Mouse (Mus musculus) forebrain, embryonic 16.5 days (tissue): Measurements from ENCODE around the gene Gtf3c5. TPM values are rescaled to one million over a fixed set of nuclear protein-coding genes. Genes with fewer than 3 reads are reported as not detected.

Source experiments
- ATAC-seq: fragments of 200-750 bp; cut with Nextera tagmentation; 2 replicates; pipeline ENCODE4 v1.8.0; 2017; ENCODE audit warnings: mild to moderate bottlenecking, moderate library complexity
- H3K27ac ChIP-seq: fragments of 300-500 bp; sonication (generic); 2 replicates; pipeline ENCODE4 v1.5.1; 2014; ENCODE audit warnings: low read length, control low read depth
- H3K27me3 ChIP-seq: fragments of 300-500 bp; sonication (generic); replicated peaks from 2 replicates; pipeline ENCODE4 v1.6.1; 2014; ENCODE audit warnings: low read length; ENCODE audit not compliant: control insufficient read depth, insufficient read depth
- H3K36me3 ChIP-seq: fragments of 300-500 bp; sonication (generic); 2 replicates; pipeline ENCODE4 v1.6.1; 2014; ENCODE audit not compliant: control insufficient read depth, insufficient read depth
- H3K4me1 ChIP-seq: fragments of 300-500 bp; sonication (generic); replicated peaks from 2 replicates; pipeline ENCODE4 v1.6.1; 2014; ENCODE audit warnings: low read length; ENCODE audit not compliant: control insufficient read depth, insufficient read depth
- H3K4me2 ChIP-seq: fragments of 300-500 bp; sonication (generic); 2 replicates; pipeline ENCODE4 v1.6.1; 2014; ENCODE audit warnings: mild to moderate bottlenecking, low read length, control low read depth
- H3K4me3 ChIP-seq: fragments of 300-500 bp; sonication (generic); replicated peaks from 2 replicates; pipeline ENCODE4 v1.5.1; 2014; ENCODE audit warnings: mild to moderate bottlenecking, low read length, control low read depth
- H3K9ac ChIP-seq: fragments of 300-500 bp; sonication (generic); replicated peaks from 2 replicates; pipeline ENCODE4 v1.6.1; 2014; ENCODE audit warnings: low read depth, low read length, control low read depth
- H3K9me3 ChIP-seq: fragments of 300-500 bp; sonication (generic); 2 replicates; pipeline ENCODE4 v1.6.1; 2016; ENCODE audit warnings: low read length; ENCODE audit not compliant: control insufficient read depth
- WGBS: fragments of 180-500 bp; shearing (Covaris S2); extraction: QIAGEN DNeasy Blood & Tissue Kit; methylation state at CpG from one replicate; pipeline ENCODE4 v1.1.7; 2014; 5-methylcytosine and 5-hydroxymethylcytosine counted together
- polyA plus RNA-seq: library from polyadenylated mRNA; unstranded; fragments of >200 nt; fragmentation: Nextera tagmentation; extraction: Ambion mirVana; gene quantifications from 2 replicates; pipeline ENCODE4 v1.2.1, GENCODE M21; 2015

The Gtf3c5 gene
- polyA plus RNA-seq, 1 experiment from 2014 or later, result 43.3 TPM

DNA sequence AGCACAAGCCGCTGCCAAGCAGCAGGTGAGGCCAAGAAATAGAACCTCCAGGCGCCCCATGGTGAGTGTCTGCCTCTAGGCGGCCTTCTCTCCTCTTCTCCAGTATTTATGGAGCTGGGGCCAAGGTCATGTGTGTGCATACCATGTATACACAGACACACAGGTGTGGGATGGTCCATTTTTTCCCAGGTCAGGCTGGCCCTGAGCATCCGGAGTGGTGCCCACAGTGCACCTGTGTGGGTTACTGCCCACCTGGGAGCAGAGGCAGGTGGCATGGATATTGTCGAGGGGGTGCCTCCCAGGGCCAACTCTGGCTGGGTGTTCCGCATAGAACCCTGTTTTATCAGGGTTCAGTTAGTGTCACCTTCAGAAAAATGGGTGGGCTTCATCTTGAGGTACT, 20.2 kb downstream of the Gtf3c5 start, which contains the start of gene Cel:
TSS of gene Cel (minus strand) at position 101 of the 400 bp plus-strand sequence.
- 67% methylated on average over 6 of the region's 6 CpGs for WGBS
- no peak within 1 kb of the TSS for H3K4me3 ChIP-seq
- H3K4me2 ChIP-seq, result no peak within 1 kb of the TSS
- no peaks in the 10 kb centered on the region for H3K9me3 ChIP-seq
- H3K27me3 ChIP-seq, result no peaks in the 10 kb centered on the region
- no peak for ATAC-seq
- H3K4me1 ChIP-seq, result no peaks in the 10 kb centered on the region
- H3K9ac ChIP-seq, result no peak within 1 kb of the TSS
- no peak within 1 kb of the TSS for H3K27ac ChIP-seq
- H3K36me3 ChIP-seq, result peaks cover 16% of the 10 kb centered on the region; the same call in 1 of the 2 replicates

DNA sequence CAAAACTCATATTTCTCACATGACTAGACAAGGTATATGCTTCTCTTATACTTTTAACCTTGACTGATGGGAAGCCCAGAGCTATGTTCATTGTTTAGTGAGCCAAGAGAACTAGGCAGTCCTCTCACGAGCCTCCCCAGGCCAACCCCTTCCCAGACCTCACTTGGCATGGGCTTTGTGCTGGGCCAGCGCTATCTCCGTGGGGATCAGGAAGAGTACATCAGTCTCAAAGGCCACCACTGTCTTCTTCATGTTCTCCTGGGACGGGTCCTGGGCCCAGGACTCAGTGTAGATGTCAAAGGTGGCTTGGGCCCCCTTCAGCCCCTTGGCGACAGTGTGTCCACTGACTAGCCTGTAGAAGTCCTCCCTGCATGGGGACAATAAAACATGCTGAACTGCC, 26.1 kb downstream of the Gtf3c5 start:
- WGBS, result 86% methylated on average over 5 of the region's 5 CpGs
- H3K36me3 ChIP-seq, result peaks cover 10% of the 10 kb centered on the region
- no peaks in the 10 kb centered on the region for H3K4me1 ChIP-seq
- H3K4me3 ChIP-seq, result no peak overlapping the region
- H3K4me2 ChIP-seq, result no peak overlapping the region
- H3K9ac ChIP-seq, result no peak overlapping the region
- H3K27ac ChIP-seq, result no peak overlapping the region
- H3K27me3 ChIP-seq, result no peaks in the 10 kb centered on the region
- no peak for ATAC-seq
- no peaks in the 10 kb centered on the region for H3K9me3 ChIP-seq

DNA sequence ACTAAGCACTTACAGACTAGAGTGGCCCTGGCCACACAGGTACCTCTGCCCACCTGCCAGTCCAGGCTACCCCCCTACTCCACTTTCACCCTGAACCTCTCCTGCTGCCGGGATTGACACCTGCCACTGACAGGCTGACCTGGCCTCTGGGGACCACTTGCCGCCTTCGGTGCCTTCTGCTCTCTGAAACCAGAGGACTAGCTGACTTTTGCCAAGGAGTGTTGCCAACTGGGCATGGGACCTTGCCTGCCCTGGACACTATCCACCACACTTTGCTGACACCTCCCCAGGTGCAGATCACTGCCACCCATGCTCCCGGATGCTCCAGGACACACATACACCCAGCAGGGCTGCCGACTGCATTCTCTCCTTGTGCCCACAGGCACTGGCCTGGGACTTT, 31.2 kb downstream of the Gtf3c5 start:
- H3K4me3 ChIP-seq, result no peak overlapping the region
- H3K4me2 ChIP-seq, result no peak overlapping the region
- no peaks in the 10 kb centered on the region for H3K9me3 ChIP-seq
- H3K27ac ChIP-seq, result no peak overlapping the region
- H3K36me3 ChIP-seq, result peaks cover 44% of the 10 kb centered on the region
- no peaks in the 10 kb centered on the region for H3K27me3 ChIP-seq
- no peaks in the 10 kb centered on the region; the same call in 1 of the 2 replicates for H3K4me1 ChIP-seq
- 90% methylated on average over 5 of the region's 5 CpGs for WGBS
- no peak for ATAC-seq
- no peak overlapping the region for H3K9ac ChIP-seq

DNA sequence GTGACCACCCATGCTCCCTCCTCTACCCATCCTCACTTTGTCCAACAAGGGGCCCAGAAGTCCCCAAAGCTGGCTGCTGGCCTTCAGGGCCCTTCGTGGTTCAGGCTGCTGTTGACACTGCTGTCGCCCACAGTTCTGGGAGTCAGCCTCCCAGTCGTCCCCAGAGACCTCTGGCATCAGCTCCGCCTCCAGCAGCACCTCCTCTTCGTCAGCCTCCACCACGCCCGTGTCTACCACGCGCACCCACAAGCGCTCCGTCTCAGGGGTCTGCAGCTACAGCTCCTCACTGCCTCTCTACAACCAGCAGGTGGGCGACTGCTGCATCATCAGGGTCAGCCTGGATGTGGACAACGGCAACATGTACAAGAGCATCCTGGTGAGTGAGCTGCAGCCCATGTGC, 34.4 kb downstream of the Gtf3c5 start:
- no peak for ATAC-seq
- whole genome bisulfite sequencing, result 90% methylated on average over 13 of the region's 13 CpGs
- H3K4me2 ChIP-seq, result no peak overlapping the region

DNA sequence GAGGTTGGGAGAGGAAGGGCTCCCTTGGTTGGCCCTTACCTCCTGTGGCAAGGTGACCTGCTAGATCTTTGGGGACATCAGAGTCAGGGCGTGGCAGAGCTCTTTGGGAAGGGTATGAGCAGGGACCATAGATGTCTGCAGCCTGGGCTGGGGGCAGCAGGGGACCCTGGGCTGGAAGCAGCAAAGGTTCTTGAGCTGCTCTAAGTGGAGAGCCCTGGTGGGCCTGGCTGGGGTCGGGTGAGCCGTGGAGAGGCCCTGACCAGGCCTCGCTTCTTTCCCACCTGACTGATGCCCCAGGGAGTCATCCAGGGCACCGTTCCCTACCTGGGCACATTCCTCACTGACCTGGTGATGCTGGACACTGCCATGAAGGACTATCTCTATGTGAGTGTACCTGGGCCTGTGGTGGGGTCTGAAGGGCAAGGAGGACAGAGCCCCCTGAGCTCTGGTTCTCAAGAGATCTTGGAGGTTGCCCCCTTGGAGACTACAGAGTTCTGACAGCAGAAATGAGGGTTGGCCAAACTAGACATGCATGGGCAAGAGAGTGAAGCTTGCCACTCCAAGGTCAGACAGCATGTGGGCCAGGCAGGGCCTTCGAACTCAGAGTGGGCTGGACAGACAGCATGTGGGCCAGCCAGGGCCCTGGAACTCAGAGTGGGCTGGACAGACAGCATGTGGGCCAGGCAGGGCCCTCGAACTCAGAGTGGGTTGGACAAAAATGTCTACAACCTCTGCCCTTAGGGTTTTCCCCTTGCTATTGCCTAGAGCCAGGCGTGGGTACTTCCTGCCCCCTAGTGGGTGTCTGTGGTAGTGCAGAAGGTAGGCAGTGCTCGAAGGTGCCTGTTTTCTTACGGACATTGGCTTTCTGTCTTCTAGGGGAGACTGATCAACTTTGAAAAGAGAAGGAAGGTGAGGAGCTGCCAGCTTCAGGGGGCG, 36.0 kb downstream of the Gtf3c5 start:
- Histone ChIP-seq H3K4me2 (no peak overlapping the region), H3K9ac (no peak overlapping the region), H3K4me1 (peaks cover 4% of the 10 kb centered on the region; the same call in 1 of the 2 replicates), H3K27ac (no peak overlapping the region), H3K36me3 (peaks cover 52% of the 10 kb centered on the region), H3K27me3 (no peaks in the 10 kb centered on the region), H3K4me3 (no peak overlapping the region), H3K9me3 (no peaks in the 10 kb centered on the region)
- ATAC-seq, result peak; percentile 45
- 47% methylated on average over 11 of the region's 11 CpGs for WGBS

More for the DNA sequence above, 34.4 kb downstream of the Gtf3c5 start:
- peaks cover 55% of the 10 kb centered on the region for H3K36me3 ChIP-seq
- no peak overlapping the region for H3K4me3 ChIP-seq
- peaks cover 4% of the 10 kb centered on the region; the same call in 1 of the 2 replicates for H3K4me1 ChIP-seq
- no peaks in the 10 kb centered on the region for H3K27me3 ChIP-seq
- H3K9ac ChIP-seq, result no peak overlapping the region
- no peak overlapping the region for H3K27ac ChIP-seq
- H3K9me3 ChIP-seq, result no peaks in the 10 kb centered on the region

DNA sequence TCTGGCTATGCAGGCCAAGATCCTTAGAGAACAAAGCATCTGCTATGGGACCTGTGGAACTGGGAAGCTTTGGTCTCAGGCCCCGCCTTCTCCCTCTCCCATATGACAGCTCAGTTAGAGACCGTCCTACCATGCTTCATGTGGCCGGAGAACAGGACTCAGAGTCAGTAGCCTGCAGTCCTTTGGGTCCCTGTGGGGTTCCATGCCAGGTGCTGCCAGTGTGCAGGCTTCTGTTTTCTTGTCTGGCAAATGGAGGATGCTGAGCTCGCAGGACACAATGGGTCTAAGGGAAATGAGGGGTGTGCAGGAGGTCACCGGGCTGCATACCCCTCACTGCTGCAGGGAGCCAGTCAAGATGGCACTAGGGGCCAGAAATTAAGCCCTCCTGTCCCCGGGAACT, 37.0 kb downstream of the Gtf3c5 start:
- 85% methylated on average over 6 of the region's 6 CpGs for WGBS
- Histone ChIP-seq H3K9ac (no peak overlapping the region), H3K27ac (peak overlapping the region; percentile 19; the same call in 1 of the 2 replicates), H3K36me3 (peaks cover 48% of the 10 kb centered on the region), H3K4me1 (peaks cover 4% of the 10 kb centered on the region; the same call in 1 of the 2 replicates), H3K4me3 (no peak overlapping the region), H3K27me3 (no peaks in the 10 kb centered on the region), H3K4me2 (no peak overlapping the region), H3K9me3 (no peaks in the 10 kb centered on the region)
- no peak for ATAC-seq

GRCm38 (mm10) chr2:28545976-28546375, 37.6 kb downstream of the Gtf3c5 start:
- Histone ChIP-seq H3K27me3 (no peaks in the 10 kb centered on the region), H3K4me1 (peaks cover 4% of the 10 kb centered on the region; the same call in 1 of the 2 replicates), H3K4me3 (no peak overlapping the region), H3K27ac (peak overlapping the region; percentile 31), H3K36me3 (peaks cover 45% of the 10 kb centered on the region), H3K4me2 (no peak overlapping the region), H3K9ac (no peak overlapping the region), H3K9me3 (no peaks in the 10 kb centered on the region)
- ATAC-seq, result no peak

GRCm38 (mm10) chr2:28543894-28544293, 39.7 kb downstream of the Gtf3c5 start:
- no peaks in the 10 kb centered on the region for H3K27me3 ChIP-seq
- H3K9me3 ChIP-seq, result no peaks in the 10 kb centered on the region
- H3K27ac ChIP-seq, result no peak overlapping the region
- H3K9ac ChIP-seq, result no peak overlapping the region
- no peak for ATAC-seq
- no peak overlapping the region for H3K4me2 ChIP-seq
- peaks cover 26% of the 10 kb centered on the region for H3K36me3 ChIP-seq
- H3K4me3 ChIP-seq, result no peak overlapping the region
- peaks cover 24% of the 10 kb centered on the region for H3K4me1 ChIP-seq
- WGBS, result 63% methylated on average over 8 of the region's 8 CpGs

- ATAC-seq, result no peak
- Histone ChIP-seq H3K4me3 (no peak overlapping the region), H3K9ac (no peak overlapping the region), H3K9me3 (no peaks in the 10 kb centered on the region), H3K27me3 (no peaks in the 10 kb centered on the region), H3K4me1 (peaks cover 54% of the 10 kb centered on the region), H3K27ac (no peak overlapping the region), H3K36me3 (peaks cover 19% of the 10 kb centered on the region), H3K4me2 (no peak overlapping the region)
- WGBS, result 79% methylated on average over 8 of the region's 8 CpGs
These were observed 42.8 kb downstream of the Gtf3c5 start for GRCm38 (mm10) chr2:28540587-28541227.
